Mouse (Mus musculus) large intestine, adult 2 months (tissue): Measurements from ENCODE around the gene Gpm6b. TPM values are rescaled to one million over a fixed set of nuclear protein-coding genes. Genes with fewer than 3 reads are reported as not detected.

Source experiments
- DNase-seq: peaks from one replicate; pipeline ENCODE4 v3.0.0-alpha.2; 2012; ENCODE audit warnings: low read depth, low spot score
- WGBS: fragments of 180-500 bp; shearing (Covaris S2); methylation state at CpG from one replicate; pipeline ENCODE4 v1.1.7; 2018; 5-methylcytosine and 5-hydroxymethylcytosine counted together
- polyA plus RNA-seq: library from polyadenylated mRNA; depleted of rRNA; stranded (reverse); fragments of >200 nt; gene quantifications from 2 replicates; pipeline ENCODE4 v1.2.3, GENCODE M21; 2012

Gpm6b gene
- polyA plus RNA-seq, 1 experiment, result 1.3 TPM

DNA sequence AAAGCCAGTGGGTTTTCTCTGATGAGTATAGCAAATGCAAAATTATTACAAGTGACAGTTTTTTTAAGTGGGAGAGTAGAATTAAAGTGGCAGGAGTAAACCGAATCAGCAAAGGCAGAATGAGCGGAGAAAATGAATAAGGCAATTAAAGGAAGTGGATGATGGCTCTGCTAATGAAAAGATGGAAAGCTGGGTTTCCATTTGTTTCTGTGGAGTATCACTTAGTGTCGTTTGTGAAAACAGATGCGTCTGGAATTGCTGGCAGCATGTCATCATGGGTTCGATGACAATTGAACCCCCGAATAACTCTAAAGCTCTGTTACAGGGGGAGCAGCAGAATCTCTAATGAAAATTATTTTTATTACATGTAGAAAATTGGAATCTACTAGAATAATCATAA is 109.4 kb downstream of the Gpm6b start:
- WGBS, result 83% methylated on average over 6 of the region's 6 CpGs
- DNase-seq, result no peak

DNA sequence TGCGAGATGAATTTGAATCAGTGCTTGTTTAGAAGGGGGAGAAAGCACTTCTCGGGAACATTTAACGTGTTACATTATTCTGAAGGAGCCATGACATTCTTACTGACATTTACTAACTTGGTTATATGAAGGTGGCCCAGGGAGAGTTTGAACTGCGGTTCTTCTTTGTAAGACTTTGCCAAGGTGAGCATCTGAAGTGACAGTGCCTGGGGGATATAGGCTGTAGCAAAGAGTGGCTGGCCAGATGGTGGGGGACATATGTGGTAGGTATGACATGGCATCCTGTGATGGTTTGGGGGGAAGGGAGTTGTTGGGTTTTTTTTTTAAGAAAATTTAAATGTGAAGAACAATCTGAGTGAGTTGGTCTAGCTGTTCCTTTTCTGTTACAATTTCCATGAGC is 109.9 kb downstream of the Gpm6b start:
- no peak for DNase-seq
- WGBS, result 74% methylated on average over 4 of the region's 4 CpGs

DNA sequence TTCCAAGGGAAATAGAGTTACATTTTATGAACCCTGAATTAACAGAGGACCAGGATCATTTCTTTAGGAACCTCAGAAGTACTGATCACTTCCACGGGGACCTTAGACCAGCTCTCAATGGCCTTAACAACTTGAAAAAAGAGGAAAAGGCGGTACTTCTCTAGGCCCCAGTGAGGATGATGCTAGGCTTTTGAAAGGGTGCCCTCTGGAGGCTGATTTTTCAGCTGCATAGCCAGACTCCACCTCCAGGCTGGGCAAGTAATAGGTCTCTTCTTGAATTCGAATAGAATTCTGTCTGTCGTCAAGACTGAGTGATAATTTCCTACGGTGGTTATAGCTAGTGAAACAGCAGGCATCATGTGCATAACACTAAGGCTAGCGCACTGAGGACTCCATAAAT is 113.1 kb downstream of the Gpm6b start:
- DNase-seq, result peak; percentile 3
- WGBS, result 18% methylated on average over 6 of the region's 6 CpGs

DNA sequence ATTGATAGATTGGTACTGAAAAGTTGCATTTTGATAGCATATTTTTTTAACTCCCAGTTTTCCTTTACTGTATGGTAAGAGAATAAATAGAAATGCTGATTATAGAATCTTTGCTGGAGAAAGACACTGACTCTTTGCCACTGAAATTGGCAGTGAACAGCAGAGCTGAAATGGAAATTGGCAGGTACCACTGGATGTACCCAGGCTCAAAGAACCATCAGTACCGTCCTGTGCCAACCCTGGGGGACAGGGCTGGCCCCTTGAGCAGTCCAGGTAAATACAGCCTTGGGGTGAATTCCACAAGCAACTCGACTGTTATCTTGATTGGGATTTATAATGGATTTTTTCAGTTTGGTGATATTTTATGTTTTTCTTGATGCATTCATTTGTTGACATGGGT is 114.7 kb downstream of the Gpm6b start:
- 68% methylated on average over 2 of the region's 2 CpGs for WGBS
- no peak for DNase-seq

DNA sequence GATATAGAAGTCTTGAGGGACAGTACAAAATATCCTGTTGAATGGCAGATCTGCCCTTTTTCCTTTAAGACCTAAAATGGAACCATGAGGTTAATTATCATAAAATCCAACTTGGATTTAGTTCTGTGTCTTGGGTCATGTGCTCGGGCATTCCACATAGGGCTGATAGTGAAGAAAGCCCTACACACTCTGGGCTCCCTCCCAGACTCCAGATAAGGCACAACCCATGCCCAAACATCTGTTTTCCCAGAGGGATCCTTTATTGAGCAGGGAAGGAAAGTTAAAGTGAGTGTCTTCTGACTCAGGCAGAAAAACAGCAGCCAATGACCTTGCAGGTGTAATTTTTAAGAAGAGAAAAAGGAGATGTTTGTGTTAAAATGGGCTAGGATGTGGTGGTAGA is 116.2 kb downstream of the Gpm6b start:
- no peak for DNase-seq
- 53% methylated on average over 1 of the region's 1 CpGs for WGBS

DNA sequence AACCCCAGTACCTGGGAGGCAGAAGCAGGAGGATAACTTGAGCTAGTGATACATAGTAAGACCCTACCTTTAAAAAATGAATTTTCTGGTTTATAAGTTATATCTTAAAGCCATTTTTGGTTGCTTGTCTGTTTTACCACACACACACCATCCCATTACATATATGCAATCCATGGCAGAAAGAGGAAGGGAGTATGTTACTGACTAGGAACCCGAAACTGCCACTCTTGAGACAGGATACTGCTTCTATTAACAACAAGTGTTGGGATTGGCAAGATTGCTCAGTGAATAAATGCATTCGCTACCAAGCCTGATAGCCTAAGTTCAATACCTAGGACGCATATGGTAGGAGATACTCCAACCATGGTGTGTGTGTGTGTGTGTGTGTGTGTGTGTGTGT is 117.6 kb downstream of the Gpm6b start:
- no peak for DNase-seq
- WGBS, result 87% methylated on average over 3 of the region's 3 CpGs

GRCm38 (mm10) chrX:166358955-166359354 is 120.2 kb downstream of the Gpm6b start:
- WGBS, result 58% methylated on average over 2 of the region's 2 CpGs
- no peak for DNase-seq

GRCm38 (mm10) chrX:166359927-166360440 is 121.3 kb downstream of the Gpm6b start:
- DNase-seq, result no peak
- WGBS, result 80% methylated on average over 2 of the region's 2 CpGs

- DNase-seq, result no peak
- WGBS, result 80% methylated on average over 4 of the region's 4 CpGs
Measured at GRCm38 (mm10) chrX:166360455-166360854, 121.7 kb downstream of the Gpm6b start.

DNA sequence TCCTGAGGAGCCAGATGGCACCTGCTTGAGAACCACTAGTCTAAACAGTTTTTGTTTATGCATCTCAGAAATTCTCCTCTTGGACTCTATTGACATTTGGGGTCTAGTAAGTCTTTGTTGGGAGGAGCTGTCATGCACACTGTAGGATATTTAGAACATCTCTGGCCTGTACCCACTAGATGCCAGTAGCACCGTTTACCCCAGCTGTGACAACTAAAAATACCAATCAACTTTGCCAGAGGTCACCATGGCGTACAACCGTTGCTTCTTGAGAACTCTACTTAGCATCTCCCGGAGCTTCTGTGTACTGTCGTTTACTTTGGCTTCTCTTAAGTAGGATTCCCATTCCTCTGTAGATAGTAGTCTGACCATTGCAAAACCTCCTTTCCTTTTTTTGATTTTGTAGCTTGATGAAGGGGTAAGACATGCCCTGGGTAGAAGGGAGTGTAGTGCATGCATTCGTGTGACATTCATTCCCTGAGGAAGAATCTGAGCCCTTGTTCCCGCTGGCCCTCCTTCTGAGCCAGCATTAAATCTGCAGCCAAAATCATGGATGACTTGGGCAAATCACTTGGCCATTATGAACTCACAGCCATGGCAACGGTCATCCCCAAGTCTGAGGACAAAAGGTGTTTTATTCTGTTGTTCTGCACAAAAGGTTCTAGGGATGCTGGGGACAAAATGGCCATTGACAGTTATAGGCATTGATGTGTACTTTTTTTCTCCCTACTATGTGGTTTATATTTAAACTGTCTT is 126.9 kb downstream of the Gpm6b start:
- 83% methylated on average over 8 of the region's 8 CpGs for WGBS
- DNase-seq, result no peak

GRCm38 (mm10) chrX:166376681-166377328 is 138.1 kb downstream of the Gpm6b start:
- DNase-seq, result no peak
- 69% methylated on average over 9 of the region's 9 CpGs for WGBS

DNA sequence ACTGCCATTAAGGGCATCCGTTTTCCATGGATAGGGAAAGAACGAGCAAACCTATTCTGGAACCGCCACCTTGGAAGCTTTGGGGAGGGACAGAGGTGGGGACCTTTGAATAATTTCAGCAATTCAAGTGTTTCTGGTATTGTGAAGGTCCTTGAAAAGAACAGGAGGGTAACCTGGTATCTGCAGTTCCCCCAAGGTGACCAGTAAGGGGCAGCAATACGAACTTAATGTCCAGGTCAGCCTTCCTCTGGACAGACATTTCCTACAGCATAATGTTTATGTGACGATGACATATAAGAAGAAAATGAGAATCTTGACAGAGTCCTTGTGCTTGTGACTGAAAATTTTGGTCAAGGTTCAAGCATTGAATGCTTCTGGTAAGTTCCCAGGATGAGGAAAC is 139.9 kb downstream of the Gpm6b start:
- whole genome bisulfite sequencing, result 90% methylated on average over 5 of the region's 5 CpGs
- no peak for DNase-seq

DNA sequence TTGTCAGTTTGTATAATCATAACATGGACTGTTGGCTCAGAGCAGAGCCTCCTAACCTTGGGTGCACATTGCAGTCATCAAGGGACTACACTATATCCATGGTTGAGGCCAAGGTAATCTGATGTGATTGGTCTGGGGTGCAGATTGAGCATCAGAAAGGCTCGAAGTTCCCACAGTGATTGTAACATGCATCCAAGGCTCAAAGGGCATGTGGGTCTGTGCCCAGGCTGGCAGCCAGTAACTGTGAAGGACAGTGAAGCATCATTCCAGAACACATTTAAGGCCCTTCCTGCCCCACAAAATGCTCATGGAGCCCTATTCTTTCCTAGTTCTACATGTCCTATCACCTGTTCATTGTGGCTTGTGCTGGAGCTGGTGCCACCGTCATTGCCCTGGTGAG is 144.9 kb downstream of the Gpm6b start:
- DNase-seq, result no peak
- 81% methylated on average over 2 of the region's 2 CpGs for WGBS

GRCm38 (mm10) chrX:166384935-166385334 is 146.2 kb downstream of the Gpm6b start:
- no peak for DNase-seq
- 50% methylated on average over 3 of the region's 3 CpGs for WGBS

GRCm38 (mm10) chrX:166386656-166387055 is 147.9 kb downstream of the Gpm6b start:
- WGBS, result 89% methylated on average over 6 of the region's 6 CpGs

DNA sequence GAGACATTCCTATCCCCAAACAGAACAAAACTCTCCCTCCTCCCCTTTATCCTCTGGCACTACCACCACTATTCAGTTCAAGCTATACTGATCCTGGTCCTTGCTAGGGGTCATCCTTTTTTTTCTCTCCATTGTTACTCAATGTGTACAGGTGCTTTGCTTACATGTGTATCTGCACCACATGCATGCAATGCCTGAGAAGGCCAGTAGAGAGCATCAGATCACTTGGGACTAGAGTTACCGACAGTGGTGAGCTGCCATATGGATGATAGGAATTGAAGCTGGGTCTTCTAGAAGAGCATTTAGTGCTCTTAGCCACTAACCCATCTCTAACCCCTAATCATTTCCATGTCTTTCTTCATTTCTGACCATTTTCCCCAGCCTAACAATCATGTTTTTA is 155.0 kb downstream of the Gpm6b start:
- no peak for DNase-seq
- 91% methylated on average over 1 of the region's 1 CpGs for WGBS

More at GRCm38 (mm10) chrX:166386656-166387055, 147.9 kb downstream of the Gpm6b start:
- DNase-seq, result no peak

- DNase-seq, result no peak
Measured at GRCm38 (mm10) chrX:166407865-166408264, 169.2 kb downstream of the Gpm6b start.

- 79% methylated on average over 6 of the region's 6 CpGs for WGBS
- no peak for DNase-seq
Measured at GRCm38 (mm10) chrX:166416196-166416595, 177.5 kb downstream of the Gpm6b start.

GRCm38 (mm10) chrX:166434812-166435211 is 196.1 kb downstream of the Gpm6b start:
- 88% methylated on average over 2 of the region's 2 CpGs for WGBS
- DNase-seq, result no peak
